Mouse (Mus musculus): ENCODE results near the gene Lrrc4c.

DNA sequence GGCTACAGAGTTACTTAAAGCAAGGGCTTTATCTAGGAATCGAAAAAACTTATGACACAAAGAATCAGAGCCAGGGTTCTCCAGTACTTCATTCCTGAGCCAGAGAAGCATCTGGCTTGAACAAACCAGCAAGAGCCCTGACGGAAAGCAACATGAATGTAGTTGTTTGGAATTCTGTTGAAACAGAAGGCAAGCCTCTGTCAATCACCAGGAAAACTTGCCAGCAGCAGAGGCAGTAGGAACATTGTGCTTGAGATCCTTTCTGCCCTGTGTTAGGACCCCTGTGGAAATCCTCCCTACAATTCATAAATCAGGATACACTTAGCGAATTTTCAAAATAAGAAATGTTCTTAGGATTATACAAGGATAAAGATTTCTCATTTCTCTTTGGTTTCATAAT lies 780.0 kb downstream of the Lrrc4c start:
- TF ChIP-seq CTCF (IDR thresholded peaks at IDR 0.05; ENCODE audit: control insufficient read depth, insufficient read depth, insufficient replicate concordance, low read depth, low read length) = no peak
- no peak for TF ChIP-seq POLR2A (IDR thresholded peaks at IDR 0.05; ENCODE audit: control insufficient read depth, low read depth, low read length)
